ENCODE assay signal across 19 mouse cellular contexts in genomic region chr16:84737358-84737757, GRCm38 (mm10). TPM values are rescaled to one million over a fixed set of nuclear protein-coding genes. Genes with fewer than 3 reads are reported as not detected.
DNase-seq lines count a peak whose midpoint lies in the region; ATAC-seq and TF ChIP-seq lines count a peak whose summit lies in the region.
"Had no signal": no experiment of that assay in that cellular context is flagged by ENCODE, and none has a peak within 500 bp of the region (broad histone marks: within the 10 kb centered on the region; RNA-seq: fewer than 3 reads in every experiment).

No protein-coding gene starts in this region.

- no peaks in the 10 kb centered on the region for H3K36me3 ChIP-seq in hindbrain, postnatal 0 days (ENCODE audit: insufficient read depth, low read length)
- peaks cover 6% of the 10 kb centered on the region; the same call in 1 of the 2 replicates for H3K36me3 ChIP-seq in hindbrain, embryonic 10.5 days
- H3K36me3 ChIP-seq in kidney, embryonic 16.5 days (ENCODE audit: insufficient read depth, low read length) = 0 out of 2 replicates have a peak, but pooled peaks cover 2% of the 10 kb centered on the region
- H3K36me3 ChIP-seq: heart, embryonic 10.5 days had no signal

- H3K27ac ChIP-seq in hindbrain, postnatal 0 days = no peak overlapping the region
- H3K27ac ChIP-seq in hindbrain, embryonic 10.5 days = no peak overlapping the region
- no peak overlapping the region for H3K27ac ChIP-seq in kidney, embryonic 16.5 days (ENCODE audit: low read length)
- H3K27ac ChIP-seq: heart, embryonic 10.5 days; limb, embryonic 15.5 days; midbrain, embryonic 10.5 days had no signal

- 78% methylated on average over 3 of the region's 3 CpGs for WGBS in hindbrain, postnatal 0 days
- WGBS in hindbrain, embryonic 10.5 days = 78% methylated on average over 3 of the region's 3 CpGs
- 74% methylated on average over 3 of the region's 3 CpGs for WGBS in kidney, embryonic 16.5 days

- peak; percentile 26; the same call in 1 of the 2 replicates for TF ChIP-seq CTCF in hindbrain, postnatal 0 days (IDR thresholded peaks at IDR 0.05; ENCODE audit: low read depth)

- DNase-seq in hindbrain, postnatal 0 days (ENCODE audit: low spot score) = no peak
- no peak for DNase-seq in hindbrain, embryonic 10.5 days (ENCODE audit: low spot score)
- DNase-seq in retina, postnatal 1 day = peak; percentile 5
- no peak for DNase-seq in retina, embryonic 14.5 days (ENCODE audit: low spot score)
- peak; percentile 64 for DNase-seq in R1 (ENCODE audit: low read depth, low spot score)
- DNase-seq in left cerebral cortex, postnatal 36 days (ENCODE audit: low spot score in 2 of 2) = no peak
- DNase-seq: adrenal gland, postnatal 25 days; cerebellum, adult 9-11 months; gastrocnemius, postnatal 14 days; heart, postnatal 36 days; kidney, postnatal 10 days; layer of hippocampus, adult 9-11 months had no signal

- H3K4me2 ChIP-seq in hindbrain, postnatal 0 days (ENCODE audit: low read depth, low read length) = no peak overlapping the region
- H3K4me2 ChIP-seq in kidney, embryonic 16.5 days (replicated peaks; ENCODE audit: low read depth, low read length) = no peak overlapping the region
- H3K4me2 ChIP-seq: limb, embryonic 15.5 days had no signal

- no peak for ATAC-seq in hindbrain, postnatal 0 days
- no peak for ATAC-seq in kidney, embryonic 16.5 days (ENCODE audit: low FRiP score, low TSS enrichment)
- ATAC-seq: forebrain, embryonic 16.5 days; inflammation-experienced regulatory T-cells, adult 6 months had no signal

- no peaks in the 10 kb centered on the region for H3K27me3 ChIP-seq in hindbrain, postnatal 0 days (ENCODE audit: insufficient read depth, low read length)
- H3K27me3 ChIP-seq in hindbrain, embryonic 10.5 days (ENCODE audit: insufficient read depth, poor library complexity, severe bottlenecking) = no peaks in the 10 kb centered on the region
- H3K27me3 ChIP-seq in kidney, embryonic 16.5 days (ENCODE audit: insufficient read depth, low read length) = no peaks in the 10 kb centered on the region
- H3K27me3 ChIP-seq: limb, embryonic 15.5 days had no signal

- H3K4me1 ChIP-seq in hindbrain, postnatal 0 days (ENCODE audit: insufficient read depth, low read length) = peaks cover 4% of the 10 kb centered on the region; the same call in 1 of the 2 replicates
- peaks cover 8% of the 10 kb centered on the region for H3K4me1 ChIP-seq in hindbrain, embryonic 10.5 days (replicated peaks)
- peaks cover 6% of the 10 kb centered on the region for H3K4me1 ChIP-seq in kidney, embryonic 16.5 days (ENCODE audit: insufficient read depth, low read length)

- no peak overlapping the region for H3K4me3 ChIP-seq in hindbrain, postnatal 0 days (ENCODE audit: low read length)
- H3K4me3 ChIP-seq in hindbrain, embryonic 10.5 days = no peak overlapping the region
- H3K4me3 ChIP-seq in kidney, embryonic 16.5 days (ENCODE audit: low read length) = no peak overlapping the region
- H3K4me3 ChIP-seq: heart, embryonic 10.5 days; limb, embryonic 15.5 days; midbrain, embryonic 10.5 days had no signal

- intact Hi-C loops in left cerebral cortex, postnatal 36 days (cut with DNase I) = loop anchor here (5.0 kb wide), 2 partner anchors 95 to 940 kb away; partner anchors contain the start of gene Gabpa

- no peak overlapping the region for H3K9ac ChIP-seq in hindbrain, postnatal 0 days (replicated peaks; ENCODE audit: low read length)
- H3K9ac ChIP-seq in kidney, embryonic 16.5 days (replicated peaks; ENCODE audit: low read length) = no peak overlapping the region
- H3K9ac ChIP-seq: limb, embryonic 15.5 days had no signal

- H3K9me3 ChIP-seq in hindbrain, postnatal 0 days (ENCODE audit: low read length) = no peaks in the 10 kb centered on the region
- H3K9me3 ChIP-seq in hindbrain, embryonic 10.5 days = no peaks in the 10 kb centered on the region
- H3K9me3 ChIP-seq in kidney, embryonic 16.5 days (ENCODE audit: low read length) = no peaks in the 10 kb centered on the region
- H3K9me3 ChIP-seq: heart, embryonic 10.5 days; limb, embryonic 15.5 days; midbrain, embryonic 10.5 days had no signal

RNA-seq across cellular contexts. Expression of gene Mrpl39, which starts 1.8 kb away (rescaled TPM):
- 12.1 and 22.4 TPM in 2 replicates for total RNA-seq in hindbrain, postnatal 0 days (2014; rRNA removed)
- 36.2 and 38.2 TPM in 2 replicates for polyA plus RNA-seq in hindbrain, postnatal 0 days (2015; fragmentation: Nextera tagmentation; extraction: Ambion mirVana)
- polyA plus RNA-seq in hindbrain, embryonic 10.5 days (2016; fragmentation: Nextera tagmentation; extraction: Ambion mirVana) = 50.3 and 54.4 TPM in 2 replicates
- polyA plus RNA-seq in kidney, embryonic 16.5 days (2015; fragmentation: Nextera tagmentation; extraction: Ambion mirVana) = 50.7 and 54.1 TPM in 2 replicates
- 10 to 100 TPM; 17.9 to 22.3 TPM for total RNA-seq in left cerebral cortex, postnatal 36 days (2021)

RNA-seq across cellular contexts. Expression of gene Jam2, which starts 36.6 kb away (rescaled TPM):
- 31.2 and 34.8 TPM in 2 replicates for total RNA-seq in hindbrain, postnatal 0 days (2014; rRNA removed)
- 28.7 and 33.2 TPM in 2 replicates for polyA plus RNA-seq in hindbrain, postnatal 0 days (2015; fragmentation: Nextera tagmentation; extraction: Ambion mirVana)
- 46.5 and 52.6 TPM in 2 replicates for polyA plus RNA-seq in hindbrain, embryonic 10.5 days (2016; fragmentation: Nextera tagmentation; extraction: Ambion mirVana)
- 4.5 and 5.2 TPM in 2 replicates for polyA plus RNA-seq in kidney, embryonic 16.5 days (2015; fragmentation: Nextera tagmentation; extraction: Ambion mirVana)
- total RNA-seq in left cerebral cortex, postnatal 36 days (2021) = 10 to 100 TPM; 25.3 TPM
- total RNA-seq: neutrophil, adult 5-6 weeks had no signal

Comparison
In these comparisons a context has a peak if more than half of its experiments do, and no peak if none do; other contexts are left out.
1. DNase-seq: peak in retina, postnatal 1 day (single experiment) and R1 (single experiment); none in hindbrain, postnatal 0 days (single experiment), hindbrain, embryonic 10.5 days (single experiment), retina, embryonic 14.5 days (single experiment) and left cerebral cortex, postnatal 36 days (0 of 2).